Mouse (Mus musculus) midbrain, embryonic 16.5 days (tissue): ENCODE measurements at regions not wholly inside any gene's neighbourhood (a gene's known extent, or its start where the extent isn't known, plus 50 kb on each side); places are given as distances from the start of the nearest gene placed in this dataset.
A peak's percentile ranks its signal among the peaks of the same experiment; 100 is the strongest.

ENCODE experiments used
- ATAC-seq: fragments of 200-750 bp; cut with Nextera tagmentation; 2 replicates; pipeline ENCODE4 v1.8.0; 2017; ENCODE audit warnings: moderate TSS enrichment
- H3K27ac ChIP-seq: fragments of 300-500 bp; sonication (generic); 2 replicates; pipeline ENCODE4 v1.5.1; 2014; ENCODE audit warnings: mild to moderate bottlenecking, low read length, mixed read lengths
- H3K27me3 ChIP-seq: fragments of 300-500 bp; sonication (generic); 2 replicates; pipeline ENCODE4 v1.6.1; 2014; ENCODE audit warnings: low read depth, low read length, mixed read lengths; ENCODE audit not compliant: control insufficient read depth, insufficient read depth
- H3K36me3 ChIP-seq: fragments of 300-500 bp; sonication (generic); 2 replicates; pipeline ENCODE4 v1.6.1; 2014; ENCODE audit warnings: mild to moderate bottlenecking, low read length, moderate library complexity, mixed read lengths; ENCODE audit not compliant: control insufficient read depth, insufficient read depth
- H3K4me1 ChIP-seq: fragments of 300-500 bp; sonication (generic); 2 replicates; pipeline ENCODE4 v1.6.1; 2014; ENCODE audit warnings: mild to moderate bottlenecking, low read length, mixed read lengths; ENCODE audit not compliant: control insufficient read depth, insufficient read depth
- H3K4me2 ChIP-seq: fragments of 300-500 bp; sonication (generic); 2 replicates; pipeline ENCODE4 v1.6.1; 2014; ENCODE audit warnings: mild to moderate bottlenecking, low read length, mixed read lengths
- H3K4me3 ChIP-seq: fragments of 300-500 bp; sonication (generic); 2 replicates; pipeline ENCODE4 v1.5.1; 2014; ENCODE audit warnings: low read depth, mild to moderate bottlenecking, low read length, moderate library complexity, mixed read lengths
- H3K9ac ChIP-seq: fragments of 300-500 bp; sonication (generic); 2 replicates; pipeline ENCODE4 v1.6.1; 2014; ENCODE audit warnings: low read depth, low read length, mixed read lengths
- H3K9me3 ChIP-seq: fragments of 300-500 bp; sonication (generic); replicated peaks from 2 replicates; pipeline ENCODE4 v1.6.1; 2014; ENCODE audit warnings: mild to moderate bottlenecking, low read length, mixed read lengths; ENCODE audit not compliant: control insufficient read depth, poor library complexity, severe bottlenecking
- WGBS: fragments of 180-500 bp; shearing (Covaris S2); extraction: QIAGEN DNeasy Blood & Tissue Kit; methylation state at CpG from one replicate; pipeline ENCODE4 v1.1.7; 2014; 5-methylcytosine and 5-hydroxymethylcytosine counted together

GRCm38 (mm10) chr2:133020173-133020837 is 74.6 kb upstream of the Fermt1 start:
- Histone ChIP-seq H3K27ac (no peak overlapping the region), H3K9ac (no peak overlapping the region), H3K36me3 (no peaks in the 10 kb centered on the region), H3K4me2 (peak overlapping the region; percentile 36), H3K9me3 (no peaks in the 10 kb centered on the region), H3K4me3 (no peak overlapping the region), H3K4me1 (no peaks in the 10 kb centered on the region), H3K27me3 (no peaks in the 10 kb centered on the region)
- peak; percentile 80; the same call in 1 of the 2 replicates for ATAC-seq
- 21% methylated on average over 11 of the region's 11 CpGs for WGBS

- WGBS = 92% methylated on average over 3 of the region's 3 CpGs
- H3K36me3 ChIP-seq = no peaks in the 10 kb centered on the region
- no peak overlapping the region for H3K4me2 ChIP-seq
- no peaks in the 10 kb centered on the region for H3K27me3 ChIP-seq
- no peak for ATAC-seq
- H3K4me1 ChIP-seq = no peaks in the 10 kb centered on the region
- H3K9me3 ChIP-seq = no peaks in the 10 kb centered on the region
- no peak overlapping the region for H3K4me3 ChIP-seq
- H3K27ac ChIP-seq = no peak overlapping the region
- H3K9ac ChIP-seq = no peak overlapping the region
Measured at GRCm38 (mm10) chr2:133021244-133021643, 75.5 kb upstream of the Fermt1 start.

- Histone ChIP-seq H3K27ac (no peak overlapping the region), H3K4me1 (no peaks in the 10 kb centered on the region), H3K9ac (no peak overlapping the region), H3K4me3 (no peak overlapping the region), H3K27me3 (no peaks in the 10 kb centered on the region), H3K36me3 (no peaks in the 10 kb centered on the region), H3K4me2 (no peak overlapping the region), H3K9me3 (no peaks in the 10 kb centered on the region)
- ATAC-seq = no peak
- WGBS = 75% methylated on average over 2 of the region's 2 CpGs
Measured at GRCm38 (mm10) chr2:133027038-133027437, 81.3 kb upstream of the Fermt1 start.

- Histone ChIP-seq H3K4me3 (no peak overlapping the region), H3K36me3 (no peaks in the 10 kb centered on the region), H3K27ac (no peak overlapping the region), H3K9ac (no peak overlapping the region), H3K4me2 (no peak overlapping the region), H3K4me1 (no peaks in the 10 kb centered on the region), H3K27me3 (no peaks in the 10 kb centered on the region), H3K9me3 (no peaks in the 10 kb centered on the region)
- ATAC-seq = no peak
- 80% methylated on average over 3 of the region's 3 CpGs for WGBS
Measured at GRCm38 (mm10) chr2:133035421-133035820, 89.7 kb upstream of the Fermt1 start.

GRCm38 (mm10) chr2:133040708-133041107 is 95.0 kb upstream of the Fermt1 start:
- WGBS = 97% methylated on average over 1 of the region's 1 CpGs
- Histone ChIP-seq H3K36me3 (no peaks in the 10 kb centered on the region), H3K27me3 (no peaks in the 10 kb centered on the region), H3K4me3 (no peak overlapping the region), H3K9ac (no peak overlapping the region), H3K4me1 (no peaks in the 10 kb centered on the region), H3K9me3 (no peaks in the 10 kb centered on the region), H3K4me2 (no peak overlapping the region), H3K27ac (no peak overlapping the region)
- no peak for ATAC-seq

- Histone ChIP-seq H3K36me3 (no peaks in the 10 kb centered on the region), H3K4me1 (no peaks in the 10 kb centered on the region), H3K27me3 (no peaks in the 10 kb centered on the region), H3K4me3 (no peak overlapping the region), H3K9ac (no peak overlapping the region), H3K27ac (no peak overlapping the region), H3K9me3 (no peaks in the 10 kb centered on the region), H3K4me2 (no peak overlapping the region)
- WGBS = 87% methylated on average over 11 of the region's 11 CpGs
- ATAC-seq = no peak
Measured at GRCm38 (mm10) chr2:133077698-133078356, 132.1 kb upstream of the Fermt1 start.

GRCm38 (mm10) chr2:133090976-133091375 is 145.3 kb upstream of the Fermt1 start:
- Histone ChIP-seq H3K27me3 (no peaks in the 10 kb centered on the region), H3K9me3 (no peaks in the 10 kb centered on the region), H3K4me1 (no peaks in the 10 kb centered on the region), H3K27ac (no peak overlapping the region), H3K9ac (no peak overlapping the region), H3K4me3 (no peak overlapping the region), H3K4me2 (no peak overlapping the region), H3K36me3 (no peaks in the 10 kb centered on the region)
- 84% methylated on average over 7 of the region's 7 CpGs for WGBS
- ATAC-seq = no peak

GRCm38 (mm10) chr2:133113642-133114041 is 167.9 kb upstream of the Fermt1 start:
- Histone ChIP-seq H3K4me2 (no peak overlapping the region), H3K27ac (no peak overlapping the region), H3K36me3 (no peaks in the 10 kb centered on the region), H3K9ac (no peak overlapping the region), H3K9me3 (no peaks in the 10 kb centered on the region), H3K27me3 (no peaks in the 10 kb centered on the region), H3K4me1 (no peaks in the 10 kb centered on the region), H3K4me3 (no peak overlapping the region)
- WGBS = 22% methylated on average over 10 of the region's 10 CpGs
- 0 out of 2 replicates have a peak, but pooled peaks have one; percentile 42 for ATAC-seq

GRCm38 (mm10) chr2:133118651-133119050 is 172.9 kb upstream of the Fermt1 start:
- no peaks in the 10 kb centered on the region for H3K36me3 ChIP-seq

More at GRCm38 (mm10) chr2:133118651-133119050, 172.9 kb upstream of the Fermt1 start:
- Histone ChIP-seq H3K9me3 (no peaks in the 10 kb centered on the region), H3K27me3 (no peaks in the 10 kb centered on the region), H3K4me2 (no peak overlapping the region), H3K27ac (no peak overlapping the region), H3K4me3 (no peak overlapping the region), H3K9ac (no peak overlapping the region), H3K4me1 (no peaks in the 10 kb centered on the region)
- no peak for ATAC-seq
- WGBS = 93% methylated on average over 14 of the region's 14 CpGs
